Mouse (Mus musculus) ES-E14 (cell line): ENCODE measurements around the gene Fam160a2. TPM values are rescaled to one million over a fixed set of nuclear protein-coding genes. Genes with fewer than 3 reads are reported as not detected.

Source experiments
- DNase-seq: peaks from one replicate; pipeline ENCODE4 v3.0.0-alpha.2; 2013; ENCODE audit warnings: low read depth, low spot score
- H3K27ac ChIP-seq: 2 replicates; pipeline ENCODE4 v1.5.1; 2012; ENCODE audit warnings: low read depth, mild to moderate bottlenecking, low read length, moderate library complexity, mixed read lengths; ENCODE audit not compliant: poor library complexity, insufficient read depth, severe bottlenecking
- H3K36me3 ChIP-seq: 2 replicates; pipeline ENCODE4 v1.6.1; 2012; ENCODE audit warnings: mild to moderate bottlenecking, low read length, moderate library complexity, mixed read lengths; ENCODE audit not compliant: control insufficient read depth, poor library complexity, insufficient read depth, severe bottlenecking
- H3K4me1 ChIP-seq, 2 experiments: fragments of 150-350 bp in 1 of 2; sonication (generic) in 1 of 2; 2 replicates each; pipeline ENCODE4 v1.6.1; 2012; ENCODE audit warnings: low read length in 2 of 2, mild to moderate bottlenecking in 1 of 2, mixed read lengths in 1 of 2; ENCODE audit not compliant: control insufficient read depth in 2 of 2, insufficient read depth in 2 of 2, poor library complexity in 1 of 2
- H3K4me3 ChIP-seq, 2 experiments: fragments of 150-350 bp in 1 of 2; sonication (generic) in 1 of 2; 2 replicates each; pipeline ENCODE4 v1.5.1; 2012; ENCODE audit warnings: low read length in 2 of 2, low read depth in 1 of 2, mild to moderate bottlenecking in 1 of 2, mixed read lengths in 1 of 2; ENCODE audit not compliant: insufficient read depth in 1 of 2, poor library complexity in 1 of 2, severe bottlenecking in 1 of 2
- H3K9ac ChIP-seq: 2 replicates; pipeline ENCODE4 v1.6.1; 2012; ENCODE audit warnings: low read depth, mild to moderate bottlenecking, low read length, mixed read lengths; ENCODE audit not compliant: poor library complexity, insufficient read depth, severe bottlenecking
- H3K9me3 ChIP-seq: fragments of 150-350 bp; sonication (generic); 2 replicates; pipeline ENCODE4 v1.6.1; 2012; ENCODE audit warnings: low read depth, mild to moderate bottlenecking, low read length; ENCODE audit not compliant: control insufficient read depth, insufficient read depth
- CHD2 ChIP-seq: IDR thresholded peaks from 2 replicates; pipeline ENCODE4 v1.6.1; 2014; ENCODE audit warnings: mild to moderate bottlenecking, low read depth, low read length, inconsistent platforms
- HCFC1 ChIP-seq: IDR thresholded peaks from 2 replicates; pipeline ENCODE4 v1.6.1; 2012; ENCODE audit warnings: low read length, inconsistent platforms, borderline replicate concordance; ENCODE audit not compliant: insufficient read depth
- MAFK ChIP-seq: IDR thresholded peaks from 2 replicates; pipeline ENCODE4 v1.6.1; 2014; ENCODE audit warnings: mild to moderate bottlenecking, low read depth, low read length, inconsistent platforms; ENCODE audit not compliant: insufficient read depth
- ZC3H11A ChIP-seq: IDR thresholded peaks from 2 replicates; pipeline ENCODE4 v1.6.1; 2012; ENCODE audit warnings: low read depth, mild to moderate bottlenecking, inconsistent platforms, low read length, borderline replicate concordance
- ZNF384 ChIP-seq: IDR thresholded peaks from 2 replicates; pipeline ENCODE4 v1.6.1; 2012; ENCODE audit warnings: low read depth, low read length, inconsistent platforms
- in situ Hi-C, 2 experiments: fragments of 600-800 bp; cut with MboI; formaldehyde crosslinking; loops; one replicate each; pipeline ENCODE4 v1.15.1; 2025; ENCODE audit warnings: low sequenced_read_pairs in 2 of 2, inconsistent platforms in 1 of 2; ENCODE audit not compliant: unreplicated experiment in 2 of 2
- total RNA-seq: library from RNA; depleted of rRNA; stranded (reverse); fragments of 300-350 nt; gene quantifications from 2 replicates; pipeline ENCODE4 v1.2.3, GENCODE M21; 2012

The Fam160a2 gene
- total RNA-seq, 1 experiment, result 29.9 TPM

DNA sequence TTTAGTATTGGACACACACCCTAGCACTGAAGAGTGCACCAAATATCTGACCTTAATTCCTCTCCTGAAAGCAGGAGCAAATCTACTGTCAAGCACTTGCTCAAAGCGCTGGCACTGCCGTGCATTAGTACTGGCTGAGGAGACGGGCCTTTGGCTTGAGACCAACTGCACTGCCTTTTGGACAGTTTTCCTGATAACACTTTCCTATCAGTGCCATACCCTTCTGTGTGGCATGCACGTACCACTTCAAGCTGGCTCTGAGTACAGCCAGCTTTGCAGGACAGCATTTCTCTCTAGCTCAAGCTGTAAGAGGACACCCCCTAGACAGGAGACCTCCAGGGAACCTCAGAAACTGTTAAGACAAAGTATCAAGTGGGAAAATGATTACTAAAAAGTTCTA lies 26.3 kb downstream of the Fam160a2 start:
- Histone ChIP-seq H3K36me3 (peaks cover 17% of the 10 kb centered on the region), H3K4me3 (no peak overlapping the region), H3K9ac (no peak overlapping the region), H3K4me1 (no peaks in the 10 kb centered on the region), H3K27ac (no peak overlapping the region), H3K9me3 (no peaks in the 10 kb centered on the region)
- in situ Hi-C loops, result no loop called here
- TF ChIP-seq ZNF384 (no peak), MAFK (no peak), CHD2 (no peak), ZC3H11A (no peak), HCFC1 (no peak)
- no peak for DNase-seq

DNA sequence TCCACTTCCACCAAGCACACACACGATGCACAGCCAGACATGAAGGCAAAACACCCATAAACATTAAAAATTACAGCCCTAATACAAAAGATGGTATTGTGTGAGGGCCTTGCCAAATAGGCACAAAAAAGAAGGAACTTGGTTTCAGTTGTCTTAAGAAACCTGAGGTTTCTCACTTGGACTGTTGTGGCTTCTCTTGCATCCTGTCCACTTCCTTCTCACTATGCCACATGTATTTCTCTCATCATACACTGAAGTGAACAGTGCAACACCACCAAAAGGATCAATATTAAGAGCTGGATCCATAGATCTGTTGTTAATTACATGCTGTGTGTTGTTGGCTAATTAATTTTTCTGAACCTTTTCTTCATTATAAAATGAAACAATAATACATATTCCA lies 26.9 kb downstream of the Fam160a2 start:
- H3K4me1 ChIP-seq, result no peaks in the 10 kb centered on the region
- no peak for TF ChIP-seq HCFC1
- TF ChIP-seq ZC3H11A, result no peak
- no peak for TF ChIP-seq MAFK
- no peak for TF ChIP-seq CHD2
- no peak for TF ChIP-seq ZNF384
- in situ Hi-C loops, result no loop called here
- no peak for DNase-seq
- H3K9ac ChIP-seq, result no peak overlapping the region
- no peaks in the 10 kb centered on the region for H3K9me3 ChIP-seq
- H3K4me3 ChIP-seq, result no peak overlapping the region
- peaks cover 13% of the 10 kb centered on the region for H3K36me3 ChIP-seq
- no peak overlapping the region for H3K27ac ChIP-seq

DNA sequence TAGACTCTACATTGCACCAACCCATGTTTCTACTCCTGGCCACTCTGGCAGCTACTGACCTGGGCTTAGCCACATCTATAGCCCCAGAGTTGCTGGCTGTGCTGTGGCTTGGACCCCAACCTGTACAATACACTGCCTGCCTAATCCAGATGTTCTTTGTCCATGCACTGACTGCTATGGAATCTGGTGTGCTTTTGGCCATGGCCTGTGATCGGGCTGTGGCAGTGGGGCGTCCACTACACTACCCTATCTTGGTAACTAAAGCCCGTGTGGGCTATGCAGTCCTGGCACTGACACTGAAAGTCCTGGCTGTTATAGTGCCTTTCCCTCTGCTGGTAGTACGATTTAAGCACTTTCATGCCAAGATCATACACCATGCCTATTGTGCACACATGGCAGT lies 31.3 kb downstream of the Fam160a2 start:
- H3K9ac ChIP-seq, result no peak overlapping the region
- H3K4me1 ChIP-seq, result no peaks in the 10 kb centered on the region
- H3K36me3 ChIP-seq, result 0 out of 2 replicates have a peak, but pooled peaks cover 2% of the 10 kb centered on the region
- H3K27ac ChIP-seq, result no peak overlapping the region
- in situ Hi-C loops, result no loop called here
- TF ChIP-seq CHD2, result no peak
- no peak for TF ChIP-seq ZC3H11A
- no peak for TF ChIP-seq ZNF384
- no peak for TF ChIP-seq MAFK
- TF ChIP-seq HCFC1, result no peak
- no peaks in the 10 kb centered on the region for H3K9me3 ChIP-seq
- no peak for DNase-seq
- H3K4me3 ChIP-seq, result no peak overlapping the region

DNA sequence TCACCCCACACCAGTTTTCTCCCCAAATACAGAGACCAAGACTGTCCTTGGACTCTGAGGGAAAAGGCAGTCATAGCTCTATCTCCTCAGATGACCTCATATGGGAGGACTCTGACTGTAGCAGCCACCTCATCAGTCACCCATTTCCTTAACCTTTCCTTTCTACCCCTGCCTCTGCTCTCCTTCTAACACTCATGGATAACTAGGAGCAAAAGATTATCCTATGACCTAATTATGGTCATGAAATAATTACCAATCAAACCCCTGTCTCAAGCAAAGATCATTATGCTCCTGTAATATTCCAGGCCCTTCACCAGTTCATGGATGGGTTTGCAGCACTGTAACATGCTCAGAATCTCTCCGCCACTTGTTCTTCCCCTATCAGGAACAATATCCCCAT lies 31.9 kb downstream of the Fam160a2 start, which contains the start of gene Olfr692:
Gene Olfr692, plus strand, starts transcription at position 301 of the 400 bp plus-strand sequence.
- TF ChIP-seq MAFK (no peak), ZC3H11A (no peak), CHD2 (no peak), ZNF384 (no peak), HCFC1 (no peak)
- Histone ChIP-seq H3K36me3 (0 out of 2 replicates have a peak, but pooled peaks cover 2% of the 10 kb centered on the region), H3K27ac (no peak within 1 kb of the TSS), H3K4me3 (no peak within 1 kb of the TSS), H3K9ac (no peak within 1 kb of the TSS), H3K9me3 (no peaks in the 10 kb centered on the region), H3K4me1 (no peaks in the 10 kb centered on the region)
- no peak for DNase-seq
- in situ Hi-C loops, result no loop called here

DNA sequence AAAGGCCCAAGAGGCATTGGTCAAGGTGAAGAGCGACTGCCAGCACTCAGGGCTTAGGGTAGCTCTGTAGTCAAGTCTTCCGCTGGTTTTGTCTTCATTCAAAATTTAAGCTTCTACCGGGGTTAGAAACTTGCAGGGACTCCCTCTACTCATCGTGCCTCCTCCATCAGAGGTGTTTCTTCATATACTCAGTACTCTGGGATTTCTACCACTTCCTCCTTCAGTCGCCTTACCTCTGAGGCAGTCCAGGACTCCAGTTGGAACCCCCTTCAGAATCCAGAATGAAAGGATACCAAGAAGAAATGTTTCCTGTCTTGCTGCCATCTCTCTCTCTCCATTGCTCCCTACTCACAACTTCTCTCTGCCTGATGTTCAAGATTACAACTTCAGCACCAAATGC lies 32.6 kb downstream of the Fam160a2 start:
- no peak for DNase-seq
- no peak overlapping the region for H3K9ac ChIP-seq
- H3K27ac ChIP-seq, result no peak overlapping the region
- no peaks in the 10 kb centered on the region for H3K9me3 ChIP-seq
- H3K4me1 ChIP-seq, result no peaks in the 10 kb centered on the region
- no peak overlapping the region for H3K4me3 ChIP-seq
- 0 out of 2 replicates have a peak, but pooled peaks cover 2% of the 10 kb centered on the region for H3K36me3 ChIP-seq
- TF ChIP-seq MAFK (no peak), ZC3H11A (no peak), CHD2 (no peak), HCFC1 (no peak), ZNF384 (no peak)
- in situ Hi-C loops, result no loop called here
